Mouse (Mus musculus) limb, embryonic 10.5 days (tissue): ENCODE measurements at regions not wholly inside any gene's neighbourhood (a gene's known extent, or its start where the extent isn't known, plus 50 kb on each side); places are given as distances from the start of the nearest gene placed in this dataset.
A peak's percentile ranks its signal among the peaks of the same experiment; 100 is the strongest.
"Not testable (repeated sequence)": the region's sequence is repeated elsewhere in the genome, so short reads cannot be mapped to it uniquely, and the experiment has no call there.

Source experiments
- DNase-seq: peaks from one replicate; pipeline ENCODE4 v3.0.0-alpha.2; 2017; ENCODE audit warnings: low spot score
- H3K27ac ChIP-seq: fragments of 300-500 bp; sonication (generic); 2 replicates; pipeline ENCODE4 v1.5.1; 2016; ENCODE audit warnings: mild to moderate bottlenecking
- H3K27me3 ChIP-seq: fragments of 300-500 bp; sonication (generic); 2 replicates; pipeline ENCODE4 v1.6.1; 2016; ENCODE audit warnings: low read depth, mild to moderate bottlenecking; ENCODE audit not compliant: poor library complexity, severe bottlenecking
- H3K36me3 ChIP-seq: fragments of 300-500 bp; sonication (generic); 2 replicates; pipeline ENCODE4 v1.6.1; 2016; ENCODE audit warnings: mild to moderate bottlenecking, moderate library complexity
- H3K4me1 ChIP-seq: fragments of 300-500 bp; sonication (generic); 2 replicates; pipeline ENCODE4 v1.6.1; 2016
- H3K4me3 ChIP-seq: fragments of 300-500 bp; sonication (generic); 2 replicates; pipeline ENCODE4 v1.5.1; 2016; ENCODE audit warnings: mild to moderate bottlenecking, moderate library complexity
- H3K9me3 ChIP-seq: fragments of 300-500 bp; sonication (generic); replicated peaks from 2 replicates; pipeline ENCODE4 v1.6.1; 2016; ENCODE audit warnings: mild to moderate bottlenecking
- WGBS: fragments of 180-500 bp; shearing (Covaris S2); methylation state at CpG from one replicate; pipeline ENCODE4 v1.1.7; 2016; 5-methylcytosine and 5-hydroxymethylcytosine counted together

DNA sequence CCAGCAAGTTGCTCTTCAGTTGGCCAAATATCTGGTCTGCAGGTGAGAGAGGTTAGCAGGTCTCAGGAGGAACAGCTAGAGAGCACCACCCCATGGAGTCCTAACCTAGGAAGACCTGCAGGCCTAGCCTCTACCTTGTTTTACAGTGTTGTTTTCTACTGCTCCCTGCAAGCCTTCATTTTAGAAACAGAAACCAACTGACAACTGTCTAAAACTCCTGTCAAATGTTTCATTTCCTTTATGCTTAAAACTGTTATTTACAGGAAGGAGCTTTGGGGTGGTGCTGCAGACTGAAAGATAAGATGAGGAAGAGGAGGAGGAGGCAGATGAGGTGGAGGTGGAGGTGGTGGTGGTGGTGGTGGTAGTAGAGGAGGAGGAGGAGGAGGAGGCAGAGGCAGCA lies 96.6 kb upstream of the Selenop start:
- Histone ChIP-seq H3K27me3 (no peaks in the 10 kb centered on the region), H3K4me1 (no peaks in the 10 kb centered on the region), H3K36me3 (no peaks in the 10 kb centered on the region), H3K4me3 (no peak overlapping the region), H3K27ac (no peak overlapping the region), H3K9me3 (no peaks in the 10 kb centered on the region)
- DNase-seq = no peak

DNA sequence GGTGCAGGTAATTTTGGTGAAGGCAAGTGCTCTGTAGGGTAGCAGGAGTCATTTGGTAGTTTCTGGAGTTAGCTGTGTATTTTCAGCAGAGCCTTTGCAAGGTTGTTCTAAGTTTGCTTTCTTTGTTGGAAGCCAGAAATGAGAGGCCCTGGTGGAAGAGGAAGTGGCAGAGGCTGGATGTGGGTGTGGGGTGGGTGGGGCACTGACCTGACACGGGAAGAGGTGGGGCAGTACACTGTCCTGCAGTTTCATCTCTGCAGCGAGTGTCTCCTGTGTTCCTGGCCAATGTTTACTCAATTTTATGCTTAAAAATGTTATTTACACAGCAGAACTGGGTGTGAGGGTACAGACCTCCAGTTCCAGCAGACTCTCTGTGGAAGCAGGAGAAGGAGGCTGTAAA lies 94.3 kb upstream of the Selenop start:
- no peak for DNase-seq
- Histone ChIP-seq H3K27me3 (no peaks in the 10 kb centered on the region), H3K27ac (no peak overlapping the region), H3K4me3 (no peak overlapping the region), H3K36me3 (no peaks in the 10 kb centered on the region), H3K9me3 (no peaks in the 10 kb centered on the region), H3K4me1 (no peaks in the 10 kb centered on the region)
- 68% methylated on average over 2 of the region's 2 CpGs for WGBS

DNA sequence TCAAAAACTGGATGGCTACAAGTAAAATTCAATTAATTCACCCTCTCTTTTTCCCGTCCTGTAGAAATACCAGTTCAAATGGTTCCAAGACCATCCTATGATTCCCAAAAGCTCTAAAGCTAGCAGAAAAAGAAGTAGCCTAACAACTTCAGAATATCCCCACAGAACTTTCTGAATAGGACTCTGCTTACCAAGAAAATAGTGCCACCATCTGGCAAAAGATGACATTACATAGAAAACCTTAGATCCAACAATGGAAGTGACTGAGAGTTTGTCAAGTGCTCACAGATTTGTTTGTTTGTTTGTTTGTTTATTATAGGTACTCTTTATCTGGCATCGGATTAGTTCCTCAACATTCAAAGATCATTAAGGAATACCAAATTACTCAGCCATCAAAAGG lies 93.5 kb upstream of the Selenop start:
- no peaks in the 10 kb centered on the region for H3K9me3 ChIP-seq
- WGBS = 39% methylated on average over 2 of the region's 2 CpGs

DNA sequence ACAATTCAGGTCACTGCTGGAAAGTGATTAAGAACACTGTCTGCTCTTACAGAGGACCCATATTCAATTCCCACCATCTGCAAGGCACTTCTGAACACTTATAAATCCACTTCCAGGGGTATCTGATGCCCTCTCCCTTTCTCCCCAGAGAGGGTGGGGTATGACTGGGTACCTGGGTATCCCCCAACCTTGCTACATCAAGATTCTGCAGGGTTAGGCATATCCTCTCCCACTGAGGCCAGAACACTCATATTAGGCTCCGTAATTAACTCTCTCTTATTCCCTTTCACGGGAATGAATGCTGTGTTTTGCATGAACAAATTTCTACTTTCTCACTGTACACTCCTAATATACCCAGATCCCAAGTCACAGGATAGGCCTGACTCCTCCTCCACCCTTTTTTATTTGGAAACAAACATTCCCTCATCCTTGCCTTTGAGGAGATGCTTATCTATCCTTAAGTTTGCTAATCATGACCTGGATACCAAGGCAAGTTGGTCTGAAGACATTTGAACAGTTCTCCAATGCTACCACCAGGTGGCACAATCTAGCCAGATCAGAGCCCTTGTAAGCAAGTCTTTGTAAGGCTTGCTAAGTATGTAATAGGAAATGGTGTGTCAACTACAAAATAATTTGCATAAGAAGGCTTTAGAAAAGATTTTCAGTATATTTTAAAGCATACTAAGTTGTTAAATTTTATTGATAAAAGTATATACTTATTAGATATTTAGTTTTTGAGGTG lies 66.3 kb upstream of the Selenop start:
- H3K36me3 ChIP-seq = no peaks in the 10 kb centered on the region
- H3K27ac ChIP-seq = no peak overlapping the region
- H3K4me3 ChIP-seq = no peak overlapping the region
- DNase-seq = peak; percentile 55
- no peaks in the 10 kb centered on the region for H3K4me1 ChIP-seq
- WGBS = 91% methylated on average over 2 of the region's 2 CpGs
- H3K27me3 ChIP-seq = no peaks in the 10 kb centered on the region
- no peaks in the 10 kb centered on the region for H3K9me3 ChIP-seq

More for the DNA sequence above, 93.5 kb upstream of the Selenop start:
- Histone ChIP-seq H3K27ac (no peak overlapping the region), H3K36me3 (no peaks in the 10 kb centered on the region), H3K4me3 (no peak overlapping the region), H3K4me1 (no peaks in the 10 kb centered on the region), H3K27me3 (no peaks in the 10 kb centered on the region)
- DNase-seq = no peak

DNA sequence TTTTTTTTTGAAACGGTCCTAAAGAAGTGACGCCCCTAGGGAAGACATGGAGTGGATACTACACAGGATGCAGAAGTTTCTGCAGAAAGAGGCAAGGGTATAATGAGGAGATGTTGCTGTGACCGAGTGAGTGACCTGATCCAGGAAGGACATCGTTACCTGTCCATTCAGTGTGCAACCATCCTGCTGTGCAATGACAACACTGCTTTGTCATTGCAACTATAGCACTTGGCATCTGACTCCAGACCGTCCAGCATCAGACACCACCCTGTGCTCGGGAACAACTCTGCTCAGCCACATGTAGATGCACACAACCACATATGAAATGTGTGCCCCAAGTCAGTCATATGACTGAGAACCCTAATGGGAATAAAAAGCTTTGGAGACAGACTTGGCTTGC lies 62.8 kb upstream of the Selenop start:
- no peaks in the 10 kb centered on the region for H3K36me3 ChIP-seq
- WGBS = 82% methylated on average over 6 of the region's 6 CpGs
- H3K27ac ChIP-seq = no peak overlapping the region
- H3K27me3 ChIP-seq = no peaks in the 10 kb centered on the region
- no peak overlapping the region for H3K4me3 ChIP-seq
- no peak for DNase-seq
- no peaks in the 10 kb centered on the region for H3K9me3 ChIP-seq
- H3K4me1 ChIP-seq = no peaks in the 10 kb centered on the region

DNA sequence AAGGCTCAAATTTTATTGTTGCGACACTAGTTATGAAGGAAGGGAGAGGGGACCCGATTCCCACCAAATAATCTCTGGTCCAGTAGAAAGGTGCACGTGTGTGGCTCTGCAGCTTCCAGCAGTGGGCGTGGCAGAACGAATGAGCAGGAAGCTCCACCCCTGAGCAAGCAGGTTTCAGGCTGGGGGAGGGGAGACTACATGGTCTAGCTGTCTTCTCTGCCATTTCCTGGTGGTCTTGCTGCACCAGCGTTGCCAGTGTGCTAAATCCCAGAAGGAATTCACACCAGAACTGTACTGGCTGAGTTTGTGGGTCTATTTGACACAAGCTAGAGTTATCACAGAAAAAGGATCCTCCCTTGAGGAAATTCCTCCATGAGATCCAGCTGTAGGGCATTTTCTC lies 62.3 kb upstream of the Selenop start:
- H3K4me1 ChIP-seq, H3K27me3 ChIP-seq, DNase-seq, H3K9me3 ChIP-seq, H3K36me3 ChIP-seq, H3K4me3 ChIP-seq, H3K27ac ChIP-seq: not testable (repeated sequence)
- WGBS = 63% methylated on average over 6 of the region's 6 CpGs

DNA sequence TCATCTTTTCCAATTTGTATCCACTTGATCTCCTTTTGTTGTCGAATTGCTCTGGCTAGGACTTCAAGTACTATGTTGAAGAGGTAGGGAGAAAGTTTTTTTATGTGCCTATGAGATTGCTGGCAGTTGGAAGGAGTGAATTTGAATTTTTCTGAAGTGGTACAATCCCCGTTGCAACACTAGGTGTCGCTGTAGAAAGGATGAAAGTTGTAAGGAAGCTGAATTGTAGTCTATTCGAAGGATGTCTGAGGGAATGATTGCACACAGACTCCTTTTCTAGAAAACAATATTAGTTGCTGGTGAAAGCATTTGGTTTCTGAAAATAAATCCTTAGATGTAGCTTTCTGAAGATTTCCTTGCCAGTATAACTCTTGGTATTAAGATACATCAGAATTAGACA lies 54.6 kb upstream of the Selenop start:
- no peaks in the 10 kb centered on the region for H3K9me3 ChIP-seq
- H3K27ac ChIP-seq = no peak overlapping the region
- no peak for DNase-seq
- no peak overlapping the region for H3K4me3 ChIP-seq
- 11% methylated on average over 4 of the region's 4 CpGs for WGBS
- no peaks in the 10 kb centered on the region for H3K36me3 ChIP-seq
- H3K4me1 ChIP-seq = no peaks in the 10 kb centered on the region
- no peaks in the 10 kb centered on the region for H3K27me3 ChIP-seq

DNA sequence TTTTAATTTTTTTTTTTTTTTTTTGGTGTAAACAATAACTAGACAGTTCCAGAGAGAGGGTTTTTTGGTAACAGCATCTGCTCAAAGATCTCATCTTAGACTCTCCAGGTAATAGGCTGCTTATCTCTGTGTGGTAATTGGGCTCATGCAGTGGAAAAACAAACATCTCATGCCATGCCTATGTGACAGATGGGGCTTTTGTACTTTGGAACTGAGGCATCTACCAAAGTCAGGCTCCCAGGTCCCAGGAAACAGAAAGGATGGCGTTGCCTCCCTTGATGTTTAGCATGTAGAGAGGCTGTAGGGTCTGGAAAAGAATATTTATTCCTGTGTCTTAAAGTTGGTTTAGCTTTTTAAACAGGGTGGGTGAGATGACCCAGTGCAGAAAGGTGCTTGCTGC lies 53.1 kb upstream of the Selenop start:
- Histone ChIP-seq H3K36me3 (no peaks in the 10 kb centered on the region), H3K27me3 (no peaks in the 10 kb centered on the region)
- WGBS = 39% methylated on average over 1 of the region's 1 CpGs

More for the DNA sequence above, 53.1 kb upstream of the Selenop start:
- H3K4me1 ChIP-seq = no peaks in the 10 kb centered on the region
- DNase-seq = no peak
- H3K4me3 ChIP-seq = no peak overlapping the region
- H3K27ac ChIP-seq = no peak overlapping the region
- H3K9me3 ChIP-seq = no peaks in the 10 kb centered on the region
